Comparison of ENCODE assay signal across 14 mouse cellular contexts in the genomic region with DNA sequence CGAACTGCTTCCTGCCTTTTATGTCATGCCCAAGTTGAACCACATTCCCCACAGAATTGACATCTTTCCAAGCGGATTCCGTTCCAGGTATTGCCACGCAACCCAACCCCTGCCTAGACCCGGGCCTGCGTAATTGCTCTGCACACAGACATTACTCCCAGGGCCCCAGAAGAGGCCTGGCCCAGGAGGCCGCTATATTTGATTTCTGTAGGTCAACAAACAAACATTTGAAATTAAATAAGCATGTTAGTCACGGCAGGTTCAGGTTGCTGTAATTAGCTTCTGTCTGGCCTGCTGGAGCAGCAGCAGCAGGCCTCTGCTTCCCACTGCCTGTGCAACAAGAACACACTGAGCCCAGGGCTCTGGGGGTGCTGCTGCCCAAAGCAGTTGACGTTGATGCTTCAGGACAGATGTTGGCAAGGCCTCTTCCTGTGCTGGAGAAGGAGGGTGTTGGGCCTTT.
DNase-seq lines count a peak whose midpoint lies in the region; ATAC-seq and TF ChIP-seq lines count a peak whose summit lies in the region.
"Had no signal": no experiment of that assay in that cellular context is flagged by ENCODE, and none has a peak within 500 bp of the region (broad histone marks: within the 10 kb centered on the region; RNA-seq: fewer than 3 reads in every experiment).

No protein-coding gene starts in this region.

- H3K9me3 ChIP-seq in hindbrain, embryonic 16.5 days (ENCODE audit: control insufficient read depth, low read length), result no peaks in the 10 kb centered on the region
- H3K9me3 ChIP-seq in hindbrain, embryonic 10.5 days, result no peaks in the 10 kb centered on the region
- H3K9me3 ChIP-seq in embryonic facial prominence, embryonic 12.5 days, result no peaks in the 10 kb centered on the region
- H3K9me3 ChIP-seq in midbrain, postnatal 0 days (ENCODE audit: low read length), result no peaks in the 10 kb centered on the region
- H3K9me3 ChIP-seq: heart, embryonic 13.5 days; lung, embryonic 15.5 days had no signal

- no peak for DNase-seq in hindbrain, embryonic 10.5 days (ENCODE audit: low spot score)
- DNase-seq in gastrocnemius, postnatal 14 days, result peak; percentile 36
- peak; percentile 67 for DNase-seq in midbrain, postnatal 0 days (ENCODE audit: low spot score)
- no peak for DNase-seq in kidney, postnatal 25 days
- DNase-seq in embryo, embryonic 9.5 days (ENCODE audit: extremely low spot score), result no peak
- no peak for DNase-seq in layer of hippocampus, adult 9-11 months
- DNase-seq: adrenal gland, postnatal 25 days; kidney, adult 9 months; right cerebral cortex, adult 18-20 months had no signal

- intact Hi-C loops in gastrocnemius, postnatal 14 days (cut with DNase I; ENCODE audit: low total_unique reads), result loop anchor here (10.0 kb wide), 1 partner anchor 202 kb away; no protein-coding TSS in a partner anchor

- 54% methylated on average over 9 of the region's 9 CpGs for WGBS in hindbrain, embryonic 16.5 days
- WGBS in hindbrain, embryonic 10.5 days, result 71% methylated on average over 9 of the region's 9 CpGs
- WGBS in embryonic facial prominence, embryonic 12.5 days, result 24% methylated on average over 9 of the region's 9 CpGs
- 64% methylated on average over 9 of the region's 9 CpGs for WGBS in midbrain, postnatal 0 days

- ATAC-seq in hindbrain, embryonic 16.5 days, result peak; percentile 60
- peak; percentile 86 for ATAC-seq in embryonic facial prominence, embryonic 12.5 days (ENCODE audit: insufficient number of reproducible peaks, insufficient read depth, low FRiP score, low TSS enrichment)
- no peak for ATAC-seq in midbrain, postnatal 0 days (ENCODE audit: low FRiP score)

- no peak overlapping the region for H3K4me3 ChIP-seq in hindbrain, embryonic 16.5 days (ENCODE audit: low read length)
- H3K4me3 ChIP-seq in hindbrain, embryonic 10.5 days, result no peak overlapping the region
- no peak overlapping the region for H3K4me3 ChIP-seq in embryonic facial prominence, embryonic 12.5 days
- no peak overlapping the region for H3K4me3 ChIP-seq in midbrain, postnatal 0 days (ENCODE audit: low read depth, low read length)
- H3K4me3 ChIP-seq: heart, embryonic 13.5 days; lung, embryonic 15.5 days had no signal

- H3K36me3 ChIP-seq in hindbrain, embryonic 16.5 days (ENCODE audit: control insufficient read depth, insufficient read depth, low read length), result no peaks in the 10 kb centered on the region
- H3K36me3 ChIP-seq in hindbrain, embryonic 10.5 days, result no peaks in the 10 kb centered on the region
- H3K36me3 ChIP-seq in embryonic facial prominence, embryonic 12.5 days, result no peaks in the 10 kb centered on the region
- H3K36me3 ChIP-seq in midbrain, postnatal 0 days (ENCODE audit: insufficient read depth, low read length), result no peaks in the 10 kb centered on the region
- H3K36me3 ChIP-seq: heart, embryonic 13.5 days; lung, embryonic 15.5 days had no signal

- no peak overlapping the region for H3K9ac ChIP-seq in hindbrain, embryonic 16.5 days (ENCODE audit: low read depth, low read length)
- no peak overlapping the region for H3K9ac ChIP-seq in embryonic facial prominence, embryonic 12.5 days
- H3K9ac ChIP-seq in midbrain, postnatal 0 days (replicated peaks; ENCODE audit: low read length, poor library complexity, severe bottlenecking), result no peak overlapping the region
- H3K9ac ChIP-seq: heart, embryonic 13.5 days; lung, embryonic 15.5 days had no signal

- TF ChIP-seq CTCF in midbrain, postnatal 0 days (IDR thresholded peaks at IDR 0.05), result no peak

- no peak overlapping the region for H3K4me2 ChIP-seq in hindbrain, embryonic 16.5 days (ENCODE audit: low read length)
- H3K4me2 ChIP-seq in embryonic facial prominence, embryonic 12.5 days (replicated peaks), result no peak overlapping the region
- H3K4me2 ChIP-seq in midbrain, postnatal 0 days (ENCODE audit: low read depth, low read length, poor library complexity, severe bottlenecking), result no peak overlapping the region
- H3K4me2 ChIP-seq: heart, embryonic 13.5 days; lung, embryonic 15.5 days had no signal

- no peak overlapping the region for H3K27ac ChIP-seq in hindbrain, embryonic 16.5 days (ENCODE audit: low read depth, low read length)
- H3K27ac ChIP-seq in hindbrain, embryonic 10.5 days, result no peak overlapping the region
- H3K27ac ChIP-seq in embryonic facial prominence, embryonic 12.5 days, result no peak overlapping the region
- H3K27ac ChIP-seq in midbrain, postnatal 0 days (ENCODE audit: low read depth, low read length), result no peak overlapping the region
- H3K27ac ChIP-seq: heart, embryonic 13.5 days; lung, embryonic 15.5 days had no signal

- no peaks in the 10 kb centered on the region for H3K27me3 ChIP-seq in hindbrain, embryonic 16.5 days (replicated peaks; ENCODE audit: control insufficient read depth, insufficient read depth, low read length)
- H3K27me3 ChIP-seq in hindbrain, embryonic 10.5 days (ENCODE audit: insufficient read depth, poor library complexity, severe bottlenecking), result no peaks in the 10 kb centered on the region
- no peaks in the 10 kb centered on the region for H3K27me3 ChIP-seq in embryonic facial prominence, embryonic 12.5 days
- H3K27me3 ChIP-seq in midbrain, postnatal 0 days (ENCODE audit: insufficient read depth, low read length), result no peaks in the 10 kb centered on the region
- H3K27me3 ChIP-seq: CH12.LX; lung, embryonic 15.5 days had no signal

- no peaks in the 10 kb centered on the region; the same call in 1 of the 2 replicates for H3K4me1 ChIP-seq in hindbrain, embryonic 16.5 days (ENCODE audit: control insufficient read depth, insufficient read depth, low read depth, low read length)
- peaks cover 5% of the 10 kb centered on the region; the same call in 1 of the 2 replicates for H3K4me1 ChIP-seq in hindbrain, embryonic 10.5 days (replicated peaks)
- peaks cover 9% of the 10 kb centered on the region for H3K4me1 ChIP-seq in embryonic facial prominence, embryonic 12.5 days
- no peaks in the 10 kb centered on the region for H3K4me1 ChIP-seq in midbrain, postnatal 0 days (ENCODE audit: insufficient read depth, low read length)
- H3K4me1 ChIP-seq: heart, embryonic 13.5 days; lung, embryonic 15.5 days had no signal

Comparison
In these comparisons a context has a peak if more than half of its experiments do, and no peak if none do; other contexts are left out.
1. DNase-seq: peak in gastrocnemius, postnatal 14 days (single experiment) and midbrain, postnatal 0 days (single experiment); none in hindbrain, embryonic 10.5 days (single experiment), kidney, postnatal 25 days (0 of 2), embryo, embryonic 9.5 days (single experiment) and layer of hippocampus, adult 9-11 months (single experiment).